Mouse (Mus musculus) liver, adult 2 months (tissue): ENCODE measurements around the gene Setdb1. TPM values are rescaled to one million over a fixed set of nuclear protein-coding genes. Genes with fewer than 3 reads are reported as not detected.

Experiments
- DNase-seq: peaks from one replicate; pipeline ENCODE4 v3.0.0-alpha.2; 2011; ENCODE audit warnings: low read depth, low spot score; ENCODE audit errors: extremely low read depth
- H3K27ac ChIP-seq: fragments of 200-500 bp; replicated peaks from 2 replicates; pipeline ENCODE4 v1.5.1; 2012; ENCODE audit warnings: low read depth, mild to moderate bottlenecking, control low read depth, inconsistent platforms, low read length; ENCODE audit not compliant: insufficient read depth
- H3K27me3 ChIP-seq: fragments of 200-500 bp; 2 replicates; pipeline ENCODE4 v1.6.1; 2012; ENCODE audit warnings: mild to moderate bottlenecking, moderate library complexity, low read length, inconsistent platforms; ENCODE audit not compliant: control insufficient read depth, insufficient read depth
- H3K36me3 ChIP-seq: fragments of 200-500 bp; 2 replicates; pipeline ENCODE4 v1.6.1; 2012; ENCODE audit warnings: low read length, inconsistent platforms; ENCODE audit not compliant: control insufficient read depth, insufficient read depth
- H3K4me1 ChIP-seq: fragments of 200-500 bp; 2 replicates; pipeline ENCODE4 v1.6.1; 2011; ENCODE audit warnings: low read length; ENCODE audit not compliant: control insufficient read depth, insufficient read depth
- H3K4me3 ChIP-seq: fragments of 200-500 bp; 2 replicates; pipeline ENCODE4 v1.5.1; 2011; ENCODE audit warnings: low read depth, mild to moderate bottlenecking, control low read depth, low read length, moderate library complexity; ENCODE audit not compliant: insufficient read depth
- H3K79me2 ChIP-seq: fragments of 200-500 bp; 2 replicates; pipeline ENCODE4 v1.6.1; 2012; ENCODE audit warnings: inconsistent platforms, mild to moderate bottlenecking, low read length, moderate library complexity; ENCODE audit not compliant: control insufficient read depth, insufficient read depth
- H3K9ac ChIP-seq: fragments of 200-500 bp; 2 replicates; pipeline ENCODE4 v1.6.1; 2012; ENCODE audit warnings: low read depth, mild to moderate bottlenecking, control low read depth, inconsistent platforms, low read length
- CTCF ChIP-seq: fragments of 200-500 bp; IDR thresholded peaks from 2 replicates; pipeline ENCODE4 v1.5.1; 2011; ENCODE audit warnings: low read depth, low read length, control low read depth
- POLR2A ChIP-seq: fragments of 200-500 bp; IDR thresholded peaks from 2 replicates; pipeline ENCODE4 v1.6.1; 2011; ENCODE audit warnings: low read length, control low read depth; ENCODE audit not compliant: insufficient read depth; ENCODE audit errors: extremely low read depth
- WGBS: fragments of 180-500 bp; shearing (Covaris S2); methylation state at CpG from one replicate; pipeline ENCODE4 v1.1.7; 2018; 5-methylcytosine and 5-hydroxymethylcytosine counted together
- polyA plus RNA-seq: library from polyadenylated mRNA; depleted of rRNA; stranded (reverse); fragments of >200 nt; gene quantifications from 2 replicates; pipeline ENCODE4 v1.2.3, GENCODE M21; 2012
- total RNA-seq: library from RNA; depleted of rRNA; stranded (reverse); fragments of >200 nt; gene quantifications from 2 replicates; pipeline ENCODE4 v1.2.3, GENCODE M21; 2014

Gene Setdb1
- total and polyA plus RNA-seq, 2 experiments = 8.6 to 13.3 TPM

GRCm38 (mm10) chr3:95291041-95291440 lies 66.0 kb downstream of the Setdb1 start:
- Histone ChIP-seq H3K4me1 (peaks cover 45% of the 10 kb centered on the region), H3K4me3 (no peak overlapping the region), H3K9ac (0 out of 2 replicates have a peak overlapping the region, but pooled peaks have one; percentile 1), H3K36me3 (peaks cover 60% of the 10 kb centered on the region), H3K79me2 (peaks cover 7% of the 10 kb centered on the region; the same call in 1 of the 2 replicates), H3K27me3 (no peaks in the 10 kb centered on the region), H3K27ac (no peak overlapping the region)
- no peak for DNase-seq
- 49% methylated on average over 4 of the region's 4 CpGs for WGBS
- TF ChIP-seq POLR2A = no peak
- no peak for TF ChIP-seq CTCF

- Histone ChIP-seq H3K79me2 (peaks cover 7% of the 10 kb centered on the region; the same call in 1 of the 2 replicates), H3K27ac (no peak overlapping the region), H3K9ac (no peak overlapping the region), H3K36me3 (peaks cover 60% of the 10 kb centered on the region), H3K4me3 (no peak overlapping the region), H3K27me3 (no peaks in the 10 kb centered on the region), H3K4me1 (peaks cover 44% of the 10 kb centered on the region)
- WGBS = 61% methylated on average over 6 of the region's 6 CpGs
- DNase-seq = no peak
- TF ChIP-seq POLR2A (no peak), CTCF (no peak)
These were observed 66.8 kb downstream of the Setdb1 start for GRCm38 (mm10) chr3:95290156-95290555.

- WGBS = 84% methylated on average over 4 of the region's 4 CpGs
- TF ChIP-seq CTCF (no peak), POLR2A (no peak)
- Histone ChIP-seq H3K4me1 (peaks cover 45% of the 10 kb centered on the region), H3K27ac (no peak overlapping the region), H3K79me2 (peaks cover 11% of the 10 kb centered on the region; the same call in 1 of the 2 replicates), H3K4me3 (no peak overlapping the region), H3K9ac (no peak overlapping the region), H3K27me3 (no peaks in the 10 kb centered on the region), H3K36me3 (peaks cover 55% of the 10 kb centered on the region)
- no peak for DNase-seq
These were observed 67.6 kb downstream of the Setdb1 start for GRCm38 (mm10) chr3:95289419-95289818.

- no peak overlapping the region for H3K4me3 ChIP-seq
- no peak overlapping the region for H3K9ac ChIP-seq
- peaks cover 32% of the 10 kb centered on the region for H3K4me1 ChIP-seq
- DNase-seq = no peak
- peaks cover 20% of the 10 kb centered on the region; the same call in 1 of the 2 replicates for H3K79me2 ChIP-seq
- no peak overlapping the region for H3K27ac ChIP-seq
- no peak for TF ChIP-seq POLR2A
- no peak for TF ChIP-seq CTCF
- no peaks in the 10 kb centered on the region for H3K27me3 ChIP-seq
- 81% methylated on average over 3 of the region's 3 CpGs for WGBS
- peaks cover 45% of the 10 kb centered on the region for H3K36me3 ChIP-seq
These were observed 69.5 kb downstream of the Setdb1 start for GRCm38 (mm10) chr3:95287541-95287940.

- WGBS = 69% methylated on average over 7 of the region's 7 CpGs
- H3K4me1 ChIP-seq = peaks cover 26% of the 10 kb centered on the region
- H3K79me2 ChIP-seq = peaks cover 20% of the 10 kb centered on the region; the same call in 1 of the 2 replicates
- H3K36me3 ChIP-seq = peaks cover 38% of the 10 kb centered on the region
- peak overlapping the region; percentile 37 for H3K9ac ChIP-seq
- TF ChIP-seq POLR2A (no peak), CTCF (no peak)
- H3K4me3 ChIP-seq = peak overlapping the region; percentile 1; the same call in 1 of the 2 replicates
- DNase-seq = no peak
- no peaks in the 10 kb centered on the region for H3K27me3 ChIP-seq
- peak overlapping the region; percentile 69 for H3K27ac ChIP-seq
These were observed 70.5 kb downstream of the Setdb1 start for GRCm38 (mm10) chr3:95286510-95286909.

- Histone ChIP-seq H3K27ac (peak overlapping the region; percentile 97), H3K36me3 (peaks cover 33% of the 10 kb centered on the region), H3K79me2 (peaks cover 20% of the 10 kb centered on the region; the same call in 1 of the 2 replicates), H3K9ac (peak overlapping the region; percentile 37), H3K4me1 (peaks cover 25% of the 10 kb centered on the region), H3K27me3 (no peaks in the 10 kb centered on the region), H3K4me3 (peak overlapping the region; percentile 1; the same call in 1 of the 2 replicates)
- peak; percentile 95 for DNase-seq
- WGBS = 19% methylated on average over 5 of the region's 5 CpGs
- TF ChIP-seq CTCF = no peak
- TF ChIP-seq POLR2A = no peak
These were observed 71.0 kb downstream of the Setdb1 start for GRCm38 (mm10) chr3:95286011-95286410.
